Mouse (Mus musculus) cerebellum, postnatal 10 days (tissue): ENCODE data around the gene Lgals2.

Source experiments
- DNase-seq, 2 experiments: peaks; one replicate each; pipeline ENCODE4 v3.0.0; 2021; ENCODE audit warnings: mixed read lengths in 2 of 2

Gene Lgals2

GRCm38 (mm10) chr15:78842371-78843163, 12.8 kb downstream of the Lgals2 start, which contains the start of gene Cdc42ep1:
Gene Cdc42ep1 (plus strand): TSS chr15:78842624.
- peak; percentile 43 to 61 for DNase-seq

- DNase-seq: peak in 1 of 2 experiments; percentile 8
Observed at GRCm38 (mm10) chr15:78841161-78841790, 14.1 kb downstream of the Lgals2 start.

DNA sequence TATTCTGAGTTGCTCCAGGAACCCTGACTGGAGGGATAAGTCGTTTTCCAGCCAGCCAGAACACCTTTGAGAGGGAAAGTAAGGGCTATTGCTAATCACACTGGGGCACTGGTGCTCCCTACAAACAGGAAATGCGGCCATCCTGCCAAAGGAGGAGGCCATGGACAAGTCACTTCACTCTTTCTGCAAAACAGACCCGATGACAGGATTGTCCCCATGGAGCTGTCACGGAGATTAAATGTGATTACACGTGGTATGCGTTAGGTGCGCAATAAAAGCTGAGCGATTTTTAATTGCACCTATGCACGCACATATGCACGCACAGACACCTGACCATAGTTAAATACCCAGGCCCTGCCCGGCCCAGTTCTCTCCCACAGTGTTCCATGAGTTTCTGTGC, 14.6 kb downstream of the Lgals2 start:
- no peak for DNase-seq

DNA sequence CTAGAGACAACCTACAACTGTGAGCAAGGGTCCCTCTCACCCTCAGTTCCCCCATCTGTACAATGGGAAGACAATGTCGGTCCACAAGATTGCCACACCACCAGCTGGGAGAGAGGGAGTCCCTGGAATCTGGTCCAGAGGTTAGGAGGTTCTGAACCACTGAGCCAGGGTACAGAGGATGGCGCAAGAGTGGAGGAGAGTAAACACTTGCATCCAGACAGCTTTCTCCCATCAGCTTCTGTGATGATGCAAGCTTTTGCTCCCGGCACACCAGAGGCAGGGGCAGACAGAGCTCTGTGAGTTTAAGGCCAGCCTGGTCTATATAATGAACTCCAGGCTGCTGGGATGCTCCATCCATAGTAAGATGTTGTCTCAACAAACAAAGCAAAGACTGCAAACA, 15.1 kb downstream of the Lgals2 start:
- DNase-seq: peak in 1 of 2 experiments; percentile 5

DNA sequence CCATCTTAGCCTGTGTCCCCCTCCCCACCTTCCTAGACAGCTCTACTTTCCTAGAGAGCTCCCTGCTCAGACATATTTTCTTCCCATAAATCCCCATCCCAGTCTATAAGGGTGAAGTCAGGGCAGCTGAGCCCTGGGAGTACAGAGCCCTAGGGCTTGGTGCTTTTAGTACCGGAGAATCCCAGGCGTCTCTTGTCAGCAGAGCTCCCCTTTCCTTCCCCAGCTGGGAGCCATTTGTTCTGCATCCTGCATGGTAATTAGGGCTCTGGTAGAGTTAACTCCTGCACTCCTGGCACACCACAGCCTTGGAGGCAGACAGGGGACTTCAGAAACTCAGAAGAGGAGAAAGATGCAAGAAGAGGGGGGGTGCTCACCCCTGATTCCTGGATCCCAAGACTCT, 15.6 kb downstream of the Lgals2 start:
- DNase-seq: peak in 1 of 2 experiments; percentile 8

GRCm38 (mm10) chr15:78836086-78836621, 19.2 kb downstream of the Lgals2 start:
- peak in 1 of 2 experiments; percentile 28 for DNase-seq

DNA sequence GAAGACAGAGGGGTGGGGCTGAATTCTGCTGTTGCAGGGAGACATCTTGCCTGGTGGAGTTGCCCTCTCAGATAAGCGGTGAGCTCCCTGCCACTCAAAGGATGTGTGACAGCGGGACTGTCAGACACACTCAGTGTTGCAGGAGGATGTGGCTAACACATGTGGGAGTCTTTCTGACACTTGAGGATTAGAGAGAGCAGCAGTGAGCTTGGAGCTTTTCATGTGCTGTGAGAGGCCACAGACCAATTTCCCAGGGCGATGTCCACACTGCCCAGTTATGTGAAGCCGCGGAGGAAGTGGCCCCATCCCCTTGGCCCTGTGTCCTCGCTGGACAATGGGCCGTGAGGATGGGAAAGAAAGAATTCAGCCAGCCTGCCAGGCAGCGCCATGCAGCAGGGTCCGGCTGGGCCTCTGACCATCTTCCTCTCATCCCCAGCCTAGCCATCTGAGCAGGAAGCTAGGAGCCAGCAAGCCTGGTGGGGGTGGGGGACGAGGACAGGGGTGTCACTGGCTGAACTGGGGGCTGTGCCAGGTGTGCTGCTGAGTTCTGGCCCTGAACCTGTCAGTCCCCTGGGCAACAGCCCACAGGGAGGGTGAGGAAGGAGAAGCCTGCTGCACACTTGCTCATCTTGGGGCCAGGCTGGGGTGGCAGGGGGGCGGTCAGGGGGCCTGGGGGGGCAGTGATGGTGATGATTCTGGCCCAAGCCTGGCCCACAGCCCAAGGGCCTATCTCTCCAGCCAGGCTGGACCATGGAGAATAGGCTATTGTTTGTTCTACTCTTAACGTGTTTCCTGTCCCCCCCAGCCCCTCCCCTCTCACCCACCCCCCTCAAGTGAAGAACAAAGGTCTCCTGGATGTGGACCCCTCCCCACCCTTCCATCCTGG, 19.9 kb downstream of the Lgals2 start:
- peak; percentile 74 to 86 for DNase-seq

- DNase-seq: peak in 1 of 2 experiments; percentile 36
Observed at GRCm38 (mm10) chr15:78834233-78835005, 20.9 kb downstream of the Lgals2 start.

- no peak for DNase-seq
Observed at GRCm38 (mm10) chr15:78833582-78833981, 21.7 kb downstream of the Lgals2 start.

DNA sequence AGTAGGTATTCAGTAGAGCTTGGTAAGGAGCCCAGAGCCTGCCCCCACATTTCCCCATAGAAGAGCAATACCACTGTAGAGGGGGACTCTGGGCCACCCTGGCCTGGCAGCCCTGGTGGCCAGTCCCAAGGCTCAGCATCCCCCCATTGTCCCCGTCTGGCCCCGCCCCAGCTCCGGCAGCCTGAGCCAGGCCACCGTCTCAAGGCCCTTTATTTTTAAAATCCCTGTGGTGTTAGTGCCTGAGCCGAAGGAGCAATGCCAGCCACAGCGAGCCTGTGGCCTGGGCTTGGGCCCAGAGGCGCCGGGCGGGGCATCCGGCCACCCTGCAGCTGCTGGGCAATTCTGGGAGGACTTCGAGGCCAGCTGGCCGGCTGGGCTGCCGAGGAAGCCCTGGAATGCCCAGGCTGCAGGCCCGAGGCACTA, 22.6 kb downstream of the Lgals2 start:
- peak; percentile 81 to 87 for DNase-seq

GRCm38 (mm10) chr15:78831720-78832657, 23.3 kb downstream of the Lgals2 start:
- DNase-seq: no peak

DNA sequence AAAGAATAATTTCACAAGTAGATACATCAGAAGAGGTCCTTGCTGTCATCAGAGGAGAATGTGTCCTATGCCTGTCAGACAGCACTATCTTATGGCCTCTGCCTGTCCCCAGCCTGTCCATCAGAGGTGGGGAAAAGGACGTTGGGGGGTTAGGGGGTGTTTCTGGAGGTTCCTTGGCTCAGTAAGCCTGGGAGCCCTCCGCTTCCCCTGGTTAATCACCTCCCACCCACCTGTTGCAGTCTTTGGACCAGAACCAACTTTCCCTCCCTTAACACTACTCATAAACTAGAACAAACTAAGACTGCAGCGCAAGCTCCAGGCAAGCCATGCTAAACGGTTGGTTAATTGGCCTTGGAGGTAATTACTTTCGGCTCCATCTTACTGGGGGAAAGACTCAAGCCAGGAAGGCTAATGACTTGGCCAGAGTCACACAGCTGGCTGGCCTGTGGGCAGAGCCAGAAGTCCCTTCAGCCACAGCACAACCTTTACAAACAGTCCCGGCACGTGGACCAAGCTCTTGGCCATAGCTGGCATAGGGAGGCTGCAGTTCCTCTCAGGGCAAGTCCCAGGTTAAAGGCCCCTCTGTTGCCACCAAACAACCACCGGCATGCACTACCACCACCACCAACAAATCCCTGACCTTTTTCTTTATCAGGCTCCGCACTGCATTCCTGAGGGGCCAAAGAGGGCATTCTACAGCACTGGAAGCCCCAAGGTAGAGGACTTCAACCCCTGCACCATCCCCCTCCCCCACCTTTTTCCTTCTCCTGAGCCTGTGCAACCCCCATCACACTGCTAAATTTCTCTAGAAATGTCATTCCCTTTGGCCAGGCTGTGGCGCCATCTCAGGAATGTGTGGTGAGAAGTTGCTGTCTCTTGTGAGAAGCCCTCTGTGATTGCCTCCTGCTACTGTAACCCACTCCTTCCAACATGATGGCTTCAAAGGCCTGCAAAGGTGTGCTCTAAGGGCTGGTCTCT, 24.3 kb downstream of the Lgals2 start:
- DNase-seq: no peak

DNA sequence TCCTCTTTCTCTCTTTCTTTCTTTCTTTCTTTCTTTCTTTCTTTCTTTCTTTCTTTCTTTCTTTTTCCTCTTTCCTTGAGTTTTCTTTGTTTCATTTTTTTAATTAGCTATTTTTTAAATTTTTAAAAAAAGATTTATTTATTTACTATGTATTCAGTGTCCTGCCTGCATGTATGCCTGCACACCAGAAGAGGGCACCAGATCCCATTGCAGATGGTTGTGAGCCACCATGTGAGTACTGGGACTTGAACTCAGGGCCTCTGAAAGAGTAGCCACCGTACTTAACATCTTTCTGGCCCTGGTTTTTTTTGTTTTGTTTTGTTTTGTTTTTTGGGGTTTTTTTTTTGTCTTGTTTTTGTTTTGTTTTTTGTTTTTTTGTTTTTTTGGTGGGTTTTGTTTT, 25.7 kb downstream of the Lgals2 start:
- no peak for DNase-seq

- DNase-seq: no peak
Observed at GRCm38 (mm10) chr15:78828315-78828714, 27.0 kb downstream of the Lgals2 start.

DNA sequence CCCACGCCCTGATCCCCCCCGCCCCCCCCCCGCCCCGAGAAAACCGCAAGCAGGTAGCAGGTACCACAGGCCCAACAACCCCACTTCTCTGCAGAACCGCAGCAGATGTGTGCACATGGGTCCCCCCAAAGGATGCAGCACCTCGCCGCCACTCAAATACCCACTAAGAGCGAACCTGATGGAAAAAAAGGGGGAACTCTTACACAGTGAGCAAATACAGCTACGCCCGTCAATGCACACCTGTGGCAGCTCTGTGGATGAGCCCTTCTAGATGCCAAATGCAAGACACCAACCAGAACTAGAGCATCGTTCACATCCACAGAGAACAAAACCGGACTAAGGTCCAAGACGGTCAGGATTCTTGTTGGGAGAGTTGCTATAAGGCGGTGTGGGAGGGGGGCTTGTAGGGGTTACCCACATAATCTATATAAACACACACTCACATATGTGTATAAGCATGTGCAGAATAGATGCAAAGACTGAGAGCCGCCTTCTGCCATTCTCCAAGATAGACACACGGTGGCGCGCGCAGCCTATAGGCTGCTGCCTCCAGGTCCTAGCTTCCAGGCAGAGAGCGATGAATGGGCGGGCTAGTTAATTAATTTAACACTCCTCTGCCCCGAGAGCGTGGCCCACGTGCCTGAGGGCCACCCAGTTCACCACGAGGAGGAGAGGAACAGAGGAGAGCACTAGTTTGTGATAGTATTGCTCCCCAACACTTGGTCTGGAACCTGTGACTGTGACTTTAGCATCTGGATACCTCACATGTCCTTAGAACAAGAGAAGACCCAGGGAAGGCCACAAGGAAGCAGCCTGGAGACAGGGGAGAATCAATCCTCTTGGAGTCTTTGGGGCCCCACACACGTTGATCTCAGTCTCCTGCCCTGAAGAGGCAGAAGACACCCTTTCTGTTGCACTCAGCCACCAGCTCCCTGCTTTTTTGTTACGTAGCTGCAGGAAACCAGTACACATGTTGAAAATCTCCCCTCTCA, 28.8 kb downstream of the Lgals2 start:
- DNase-seq: peak; percentile 85 to 87

DNA sequence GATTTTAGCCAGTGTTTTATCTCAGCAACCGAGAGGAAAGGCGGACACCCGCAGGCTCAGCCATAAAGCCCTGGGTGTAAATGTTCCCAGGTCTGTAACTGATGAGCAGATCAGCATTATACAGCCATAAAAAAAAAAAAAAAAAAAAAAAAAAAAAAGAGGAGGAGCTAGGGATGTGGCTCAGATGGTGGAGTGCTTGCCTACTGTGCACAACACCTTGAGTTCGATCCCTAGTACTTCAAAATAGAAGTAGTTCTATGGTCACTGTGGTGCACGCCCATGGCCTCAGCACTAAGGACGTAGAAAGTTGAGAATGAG, 39.3 kb downstream of the Lgals2 start:
- no peak for DNase-seq

DNA sequence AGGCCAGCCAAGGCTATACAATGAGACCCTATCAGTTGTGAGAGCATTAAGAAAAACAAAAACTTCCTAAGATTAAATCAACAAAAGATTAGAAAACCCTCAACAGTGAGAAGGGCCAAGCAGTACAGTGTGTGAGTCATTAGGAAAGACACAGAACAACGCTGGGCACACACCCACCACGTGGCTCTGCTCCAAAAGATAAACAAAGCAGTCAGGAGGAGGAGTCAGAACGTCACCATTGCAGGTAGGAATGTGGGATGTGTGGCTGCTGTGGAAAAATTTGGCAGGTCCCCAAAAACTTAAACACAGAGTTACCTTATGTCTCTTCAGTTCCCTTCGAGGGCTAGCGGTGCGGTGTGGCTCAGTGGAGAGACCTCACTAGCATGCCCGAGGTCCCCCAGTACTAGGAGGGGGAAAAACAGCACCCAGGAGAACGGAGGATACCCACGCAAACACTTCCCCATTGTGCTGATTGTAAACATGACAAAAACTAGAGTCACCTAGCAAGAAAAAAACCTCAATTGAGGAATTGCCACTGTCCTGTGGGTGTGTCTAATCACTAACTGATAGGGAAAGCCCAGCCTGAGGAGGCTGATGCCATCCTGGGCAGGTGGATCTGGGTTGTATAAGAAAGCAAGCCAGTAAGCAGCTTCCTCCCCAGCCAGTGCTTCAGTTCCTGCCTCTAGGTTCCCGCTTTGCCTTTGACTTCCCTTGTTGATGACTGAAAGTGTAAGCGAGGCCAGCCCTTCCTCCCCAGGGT, 39.8 kb downstream of the Lgals2 start:
- peak in 1 of 2 experiments; percentile 4 for DNase-seq

- no peak for DNase-seq
Observed at GRCm38 (mm10) chr15:78813603-78814002, 41.7 kb downstream of the Lgals2 start.
